Mouse (Mus musculus): ENCODE data around the gene Cacna2d2.

GRCm38 (mm10) chr9:107464130-107464529 lies 64.7 kb downstream of the Cacna2d2 start:
- TF ChIP-seq CTCF (IDR thresholded peaks at IDR 0.05; ENCODE audit: low read depth, low read length) (no peak), POLR2A (IDR thresholded peaks at IDR 0.05; ENCODE audit: extremely low read depth, insufficient read depth, low read length) (no peak)
